Mouse (Mus musculus) spleen, adult 2 months (tissue): ENCODE measurements at regions not wholly inside any gene's neighbourhood (a gene's known extent, or its start where the extent isn't known, plus 50 kb on each side); places are given as distances from the start of the nearest gene placed in this dataset.

Experiments
- DNase-seq, 2 experiments: peaks; one replicate each; pipeline versions ENCODE4 v3.0.0 to v3.0.0-alpha.2; 2012 to 2021; ENCODE audit warnings: low spot score in 2 of 2, low read depth in 1 of 2
- H3K27ac ChIP-seq: fragments of 200-500 bp; 2 replicates; pipeline ENCODE4 v1.5.1; 2012; ENCODE audit warnings: low read length, inconsistent platforms; ENCODE audit not compliant: insufficient read depth
- H3K27me3 ChIP-seq: fragments of 200-500 bp; 2 replicates; pipeline ENCODE4 v1.6.1; 2012; ENCODE audit warnings: mild to moderate bottlenecking, moderate library complexity, low read length, inconsistent platforms; ENCODE audit not compliant: control insufficient read depth, insufficient read depth
- H3K36me3 ChIP-seq: fragments of 200-500 bp; 2 replicates; pipeline ENCODE4 v1.6.1; 2012; ENCODE audit warnings: mild to moderate bottlenecking, low read length, inconsistent platforms; ENCODE audit not compliant: control insufficient read depth, insufficient read depth
- H3K4me1 ChIP-seq: fragments of 200-500 bp; 2 replicates; pipeline ENCODE4 v1.6.1; 2011; ENCODE audit warnings: inconsistent platforms; ENCODE audit not compliant: control insufficient read depth, insufficient read depth, insufficient read length
- H3K4me3 ChIP-seq: fragments of 200-500 bp; 2 replicates; pipeline ENCODE4 v1.5.1; 2011; ENCODE audit warnings: mild to moderate bottlenecking, inconsistent platforms; ENCODE audit not compliant: insufficient read depth, insufficient read length; ENCODE audit errors: extremely low read depth
- CTCF ChIP-seq: fragments of 200-500 bp; IDR thresholded peaks from 2 replicates; pipeline ENCODE4 v1.5.1; 2011; ENCODE audit warnings: mild to moderate bottlenecking, inconsistent platforms; ENCODE audit not compliant: insufficient read depth, insufficient read length, insufficient replicate concordance; ENCODE audit errors: extremely low read depth
- POLR2A ChIP-seq: fragments of 200-500 bp; IDR thresholded peaks from 2 replicates; pipeline ENCODE4 v1.6.1; 2011; ENCODE audit warnings: low read depth, low read length, inconsistent platforms
- WGBS: fragments of 180-500 bp; shearing (Covaris S2); methylation state at CpG from one replicate; pipeline ENCODE4 v1.1.7; 2018; 5-methylcytosine and 5-hydroxymethylcytosine counted together

- H3K27me3 ChIP-seq = no peaks in the 10 kb centered on the region
- H3K4me3 ChIP-seq = no peak overlapping the region
- H3K4me1 ChIP-seq = no peaks in the 10 kb centered on the region
- TF ChIP-seq POLR2A (no peak), CTCF (no peak)
- WGBS = 90% methylated on average over 12 of the region's 12 CpGs
- no peaks in the 10 kb centered on the region for H3K36me3 ChIP-seq
- no peak for DNase-seq
- no peak overlapping the region for H3K27ac ChIP-seq
Observed at GRCm38 (mm10) chr2:48425200-48426090, 388.5 kb upstream of the Acvr2a start.

DNA sequence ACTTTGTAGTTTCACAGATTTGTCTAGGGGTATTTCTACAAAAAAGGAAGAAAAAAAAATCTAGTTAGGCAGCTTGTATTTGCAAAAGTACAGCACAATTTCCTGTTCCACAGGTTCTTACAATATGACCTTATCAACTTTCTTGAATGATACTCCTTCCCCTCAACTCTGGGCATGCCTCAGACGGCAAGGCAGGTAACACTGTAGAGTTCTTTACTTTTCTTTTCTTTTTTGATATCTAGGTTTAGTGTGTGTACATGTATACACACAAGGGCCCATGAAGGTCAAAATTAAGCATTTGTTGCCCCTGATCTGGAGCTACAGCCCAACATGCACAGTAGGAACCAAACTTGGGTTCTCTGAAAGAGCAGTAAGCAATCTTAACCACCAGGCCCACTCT lies 381.4 kb upstream of the Acvr2a start:
- H3K4me3 ChIP-seq = no peak overlapping the region
- no peak for TF ChIP-seq CTCF
- TF ChIP-seq POLR2A = no peak
- 43% methylated on average over 1 of the region's 1 CpGs for WGBS
- H3K4me1 ChIP-seq = no peaks in the 10 kb centered on the region
- no peak for DNase-seq
- no peaks in the 10 kb centered on the region for H3K27me3 ChIP-seq
- H3K36me3 ChIP-seq = no peaks in the 10 kb centered on the region
- no peak overlapping the region for H3K27ac ChIP-seq

- H3K4me1 ChIP-seq = no peaks in the 10 kb centered on the region
- 89% methylated on average over 11 of the region's 11 CpGs for WGBS
- no peaks in the 10 kb centered on the region for H3K27me3 ChIP-seq
- no peaks in the 10 kb centered on the region for H3K36me3 ChIP-seq
- DNase-seq = no peak
- H3K27ac ChIP-seq = no peak overlapping the region
- TF ChIP-seq POLR2A (no peak), CTCF (no peak)
- H3K4me3 ChIP-seq = no peak overlapping the region
Observed at GRCm38 (mm10) chr2:48441296-48441990, 372.5 kb upstream of the Acvr2a start.

DNA sequence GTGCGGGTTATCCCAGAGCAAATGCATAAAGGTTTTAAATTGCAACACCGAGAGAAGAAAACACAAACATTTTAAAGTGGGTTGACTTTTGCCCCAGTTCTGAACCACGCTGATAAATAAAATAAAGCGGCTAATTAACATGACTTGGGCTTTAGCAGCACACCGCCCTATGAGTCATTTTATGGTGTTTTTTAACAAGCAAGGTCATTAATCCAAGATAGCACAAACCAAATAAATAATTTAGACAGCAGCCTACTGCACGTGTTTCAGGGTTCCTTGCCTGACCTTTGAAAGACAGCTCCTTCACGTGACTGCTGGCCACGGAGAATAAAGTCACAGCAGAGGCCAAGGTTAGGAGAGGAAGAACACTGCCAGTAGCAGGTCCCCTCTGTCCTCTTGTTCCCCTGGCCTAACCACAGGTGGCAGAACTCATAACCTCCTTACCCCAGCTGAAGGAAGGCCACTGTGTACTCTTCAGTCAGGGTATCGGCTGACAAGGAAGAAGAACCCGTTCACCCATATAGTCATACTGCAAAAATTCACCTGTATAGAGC lies 371.8 kb upstream of the Acvr2a start:
- no peak for DNase-seq
- Histone ChIP-seq H3K4me3 (no peak overlapping the region), H3K4me1 (no peaks in the 10 kb centered on the region), H3K27me3 (no peaks in the 10 kb centered on the region), H3K36me3 (no peaks in the 10 kb centered on the region), H3K27ac (no peak overlapping the region)
- WGBS = 63% methylated on average over 10 of the region's 10 CpGs
- TF ChIP-seq CTCF (no peak), POLR2A (no peak)

DNA sequence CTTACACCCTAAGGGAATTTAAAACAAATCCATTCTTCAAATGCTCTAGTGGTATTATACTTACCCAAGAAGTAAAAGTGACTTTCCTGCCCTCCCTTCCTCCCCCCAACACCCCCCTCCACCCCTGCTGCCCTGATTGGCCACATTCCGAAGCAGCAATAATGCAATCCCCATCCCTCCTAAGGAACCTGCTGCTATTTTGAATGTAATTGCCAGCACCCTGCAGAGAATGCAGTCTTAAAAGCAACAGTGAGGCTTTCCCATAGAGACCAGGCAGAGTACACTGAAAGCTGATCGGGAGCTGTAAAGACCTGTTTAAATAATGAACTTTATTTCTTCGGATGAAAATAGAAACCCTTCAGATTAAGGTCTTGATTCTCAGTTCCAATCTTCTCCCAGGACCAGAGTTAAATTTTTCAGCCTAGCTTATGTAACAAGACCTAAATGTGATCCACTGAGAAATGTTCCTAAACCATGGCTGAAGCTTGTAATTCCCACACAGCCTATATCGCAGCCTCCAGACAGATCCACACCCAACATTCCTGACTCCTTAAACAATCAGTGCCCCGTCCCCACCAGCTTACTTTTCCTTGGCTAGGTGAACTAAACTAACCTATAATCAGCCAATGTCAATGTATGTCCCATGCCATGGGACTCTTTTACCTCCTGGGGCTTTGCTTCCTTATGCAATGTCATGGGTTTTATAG lies 367.9 kb upstream of the Acvr2a start:
- Histone ChIP-seq H3K36me3 (no peaks in the 10 kb centered on the region), H3K27me3 (no peaks in the 10 kb centered on the region), H3K4me1 (no peaks in the 10 kb centered on the region), H3K27ac (no peak overlapping the region), H3K4me3 (no peak overlapping the region)
- WGBS = 89% methylated on average over 5 of the region's 5 CpGs
- DNase-seq = no peak
- TF ChIP-seq POLR2A (no peak), CTCF (no peak)

DNA sequence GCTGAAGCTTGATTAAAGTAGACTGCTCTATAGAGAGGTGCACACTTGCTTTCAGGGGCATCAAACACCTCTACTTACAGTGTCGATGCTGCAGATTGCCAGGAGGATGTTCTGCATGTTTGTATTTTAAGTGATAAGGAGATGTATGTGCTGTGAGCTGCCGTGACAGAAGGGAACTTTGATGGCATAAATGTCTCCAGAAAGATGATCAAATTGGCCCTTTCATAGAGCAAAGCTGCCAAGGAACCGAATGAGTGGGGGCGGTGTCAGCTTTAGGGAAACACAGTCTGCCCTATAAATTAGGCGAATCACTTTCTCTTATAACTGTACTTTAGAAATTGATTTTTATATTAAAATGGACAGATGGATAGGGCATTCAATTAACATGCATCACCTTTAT lies 367.3 kb upstream of the Acvr2a start:
- 87% methylated on average over 5 of the region's 5 CpGs for WGBS
- H3K27me3 ChIP-seq = no peaks in the 10 kb centered on the region
- no peaks in the 10 kb centered on the region for H3K4me1 ChIP-seq
- H3K36me3 ChIP-seq = no peaks in the 10 kb centered on the region
- TF ChIP-seq CTCF (no peak), POLR2A (no peak)
- DNase-seq = no peak
- no peak overlapping the region for H3K4me3 ChIP-seq
- no peak overlapping the region for H3K27ac ChIP-seq
